Mouse (Mus musculus) Patski (cell line): ENCODE data around the gene C2cd2. TPM values are rescaled to one million over a fixed set of nuclear protein-coding genes. Genes with fewer than 3 reads are reported as not detected.

Source experiments
- ATAC-seq: fragments of 100-300 bp; one replicate; pipeline ENCODE4 v1.8.0; 2021
- CTCF ChIA-PET: fragments of 350-600 bp; sonication (Branson Sonifier 250); formaldehyde crosslinking; loops from one replicate; lab custom pipeline; 2022; ENCODE audit warnings: inconsistent platforms; lab: Charles Lee
- POLR2A ChIA-PET: fragments of 350-600 bp; sonication (Branson Sonifier 250); formaldehyde crosslinking; loops from one replicate; lab custom pipeline; 2022; ENCODE audit warnings: antibody characterized with exemption, inconsistent platforms; lab: Charles Lee
- DNase-seq: peaks from one replicate; pipeline ENCODE4 v3.0.0-alpha.2; 2011; ENCODE audit warnings: low read depth, low spot score
- H3K27me3 ChIP-seq: fragments of 371-371 bp; one replicate; pipeline ENCODE4 v1.5.1; 2021
- CTCF ChIP-seq: fragments of 100-300 bp; IDR thresholded peaks from one replicate; pipeline ENCODE4 v1.5.1; 2021
- in situ Hi-C: fragments of 300-500 bp; cut with MboI; formaldehyde crosslinking; loops from 3 replicates; pipeline ENCODE4 v1.11.1; 2018; ENCODE audit warnings: low pct_unique_long_range_greater_than_20kb, mixed read lengths
- polyA plus RNA-seq: library from polyadenylated mRNA; unstranded; gene quantifications from one replicate; pipeline ENCODE4 v1.2.3, GENCODE M21; 2021

C2cd2 gene
- polyA plus RNA-seq, 1 experiment from 2014 or later: 13.8 TPM

DNA sequence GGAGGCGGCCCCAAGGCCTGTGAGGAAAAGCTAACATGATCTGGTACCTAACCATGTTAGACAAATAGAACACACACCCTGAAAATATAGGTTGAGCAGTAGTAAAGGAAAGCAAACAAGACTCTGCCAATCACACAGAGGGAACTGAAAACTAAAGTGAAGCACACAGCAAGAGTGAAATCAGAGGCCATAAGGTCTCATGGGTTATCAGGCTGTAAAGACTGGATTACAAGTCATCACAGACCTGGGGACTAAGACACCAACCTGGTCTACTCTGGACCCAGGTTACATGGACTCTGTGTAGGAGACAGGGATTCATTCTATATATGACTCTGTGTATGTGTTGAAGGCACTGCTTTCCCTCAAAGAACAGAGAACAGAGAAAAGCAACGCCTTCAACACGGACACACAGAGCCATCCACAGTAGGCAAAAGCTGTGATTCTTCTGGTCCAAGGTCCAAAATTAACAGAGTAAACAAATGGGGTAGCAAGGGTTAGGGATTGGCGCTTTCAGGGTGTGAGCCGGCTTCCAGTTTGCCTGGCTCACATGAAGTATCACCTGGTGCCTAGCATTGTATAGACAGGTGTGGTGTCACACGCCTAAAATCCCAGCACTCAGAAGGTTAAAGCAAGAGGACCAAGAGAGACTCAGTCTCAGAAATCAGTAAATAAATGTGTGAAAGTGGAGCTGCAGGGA is 138.9 kb downstream of the C2cd2 start:
- CTCF ChIA-PET: interaction anchor here (0.8 to 1.2 kb wide), 2 partner anchors 23 to 27 kb away, joined by 3 read pairs; no protein-coding TSS in a partner anchor
- TF ChIP-seq CTCF: no peak

DNA sequence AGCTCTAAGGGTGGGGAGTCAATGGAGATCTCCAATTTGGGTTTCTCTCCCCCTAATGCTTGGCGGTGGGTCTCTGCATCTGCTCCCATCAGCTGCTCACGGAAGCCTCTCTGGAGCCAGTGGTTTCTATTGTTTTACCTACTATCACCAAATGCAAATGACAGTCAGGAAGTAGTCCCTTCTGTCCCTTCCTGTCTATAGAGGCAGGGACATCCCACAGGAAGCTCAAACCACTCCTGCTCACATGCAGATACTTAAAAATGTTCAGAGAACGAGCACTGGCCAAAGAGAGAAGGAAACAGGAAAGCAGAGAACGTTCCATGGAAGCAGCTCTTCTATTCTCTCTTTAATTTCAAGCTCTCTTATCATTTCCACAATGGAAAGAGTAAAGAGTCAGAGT is 142.9 kb downstream of the C2cd2 start:
- ChIA-PET CTCF (interaction anchor here (1.1 to 2.0 kb wide), 4 partner anchors 10 to 122 kb away, joined by 3 to 6 read pairs (median 4); no protein-coding TSS in a partner anchor), POLR2A (interaction anchor here (0.8 kb wide), 1 partner anchor 33 kb away, joined by 3 read pairs; no protein-coding TSS in a partner anchor)
- in situ Hi-C loops: no loop called here
- ATAC-seq (no peak), DNase-seq (no peak)
- TF ChIP-seq CTCF: no peak
- H3K27me3 ChIP-seq: no peaks in the 10 kb centered on the region

More for the DNA sequence above, 138.9 kb downstream of the C2cd2 start:
- H3K27me3 ChIP-seq: no peaks in the 10 kb centered on the region
- in situ Hi-C loops: no loop called here
- ATAC-seq: no peak
- no peak for DNase-seq
- POLR2A ChIA-PET: no interaction called here

- POLR2A ChIA-PET: no interaction called here
- in situ Hi-C loops: no loop called here
- CTCF ChIA-PET: interaction anchor here (1.4 to 2.1 kb wide), 6 partner anchors 9 to 14 kb away, joined by 3 to 7 read pairs (median 4); no protein-coding TSS in a partner anchor
Observed at GRCm38 (mm10) chr16:97817414-97817813, 145.0 kb downstream of the C2cd2 start.

DNA sequence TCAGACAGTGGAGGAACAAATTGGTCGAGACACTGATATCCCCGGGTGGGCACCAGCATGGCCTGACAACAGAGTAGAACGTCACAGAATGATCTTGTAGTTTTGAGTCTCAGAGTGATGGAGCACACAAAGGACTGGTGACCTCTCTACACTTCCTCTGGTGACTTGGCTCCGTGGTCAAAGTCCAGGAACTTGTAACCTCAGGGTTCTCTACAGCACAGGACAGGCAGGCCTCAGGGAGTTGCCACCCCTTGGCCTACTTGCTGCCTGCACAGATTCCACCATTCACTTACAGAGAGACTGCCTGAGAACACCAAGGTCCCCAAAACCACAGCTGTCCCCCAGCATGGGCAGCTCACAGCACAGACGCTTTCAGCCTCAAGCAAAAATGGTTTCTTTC is 147.1 kb downstream of the C2cd2 start:
- POLR2A ChIA-PET: no interaction called here
- CTCF ChIA-PET: interaction anchor here (0.9 kb wide), 1 partner anchor 12 kb away, joined by 3 read pairs; no protein-coding TSS in a partner anchor
- ATAC-seq (no peak), DNase-seq (no peak)
- in situ Hi-C loops: no loop called here
- H3K27me3 ChIP-seq: no peaks in the 10 kb centered on the region
- no peak for TF ChIP-seq CTCF

More at GRCm38 (mm10) chr16:97817414-97817813, 145.0 kb downstream of the C2cd2 start:
- ATAC-seq (peak; percentile 72), DNase-seq (peak; percentile 53)
- H3K27me3 ChIP-seq: no peaks in the 10 kb centered on the region
- TF ChIP-seq CTCF: no peak

DNA sequence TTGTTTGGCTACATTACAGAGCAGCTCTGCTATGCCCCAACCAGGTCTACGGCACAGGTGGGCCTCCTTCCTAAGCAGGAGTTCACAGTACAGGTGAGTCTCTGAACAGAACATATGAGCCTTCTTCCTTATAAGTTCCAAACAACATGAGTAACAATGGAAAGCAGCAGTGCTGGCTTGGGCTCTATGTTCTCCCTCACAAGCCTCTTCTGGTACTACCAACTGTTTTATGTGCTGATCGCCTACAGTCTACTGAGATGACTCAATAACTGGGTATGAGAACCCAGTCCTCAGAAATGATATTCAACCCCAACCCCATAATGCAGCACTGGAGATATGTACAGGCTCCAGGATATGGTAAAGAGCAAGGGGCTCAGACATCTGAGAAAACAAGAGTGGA is 148.3 kb downstream of the C2cd2 start:
- no peak for TF ChIP-seq CTCF
- no peak for ATAC-seq
- in situ Hi-C loops: no loop called here
- POLR2A ChIA-PET: no interaction called here
- no peak for DNase-seq
- H3K27me3 ChIP-seq: no peaks in the 10 kb centered on the region
- CTCF ChIA-PET: no interaction called here

- TF ChIP-seq CTCF: no peak
- CTCF ChIA-PET: interaction anchor here (1.4 to 3.1 kb wide), 3 partner anchors 8 to 20 kb away, joined by 3 to 7 read pairs (median 6); no protein-coding TSS in a partner anchor
- ATAC-seq (no peak), DNase-seq (no peak)
- in situ Hi-C loops: no loop called here
- H3K27me3 ChIP-seq: no peaks in the 10 kb centered on the region
- POLR2A ChIA-PET: no interaction called here
Observed at GRCm38 (mm10) chr16:97808881-97809280, 153.5 kb downstream of the C2cd2 start.

DNA sequence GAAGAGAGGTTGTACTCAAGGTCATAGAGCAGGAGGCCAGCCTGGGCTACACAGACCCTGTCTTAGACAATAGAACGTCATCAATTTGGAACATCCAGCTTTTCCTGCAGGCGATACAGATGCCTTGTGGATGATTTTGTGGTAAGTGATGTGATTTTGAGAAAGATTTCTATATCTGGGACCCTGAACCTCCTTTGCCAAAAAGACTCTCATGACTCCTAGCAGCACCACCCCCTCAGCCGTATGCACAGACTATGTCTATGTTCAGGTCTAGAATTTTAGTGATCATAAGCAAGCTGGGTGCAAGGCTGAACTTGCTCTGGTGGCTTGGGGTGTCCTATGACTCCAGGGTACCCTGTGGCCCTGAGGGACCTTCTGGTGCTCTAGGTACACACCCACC is 156.8 kb downstream of the C2cd2 start:
- in situ Hi-C loops: no loop called here
- DNase-seq: no peak
- no peak for TF ChIP-seq CTCF
- H3K27me3 ChIP-seq: no peaks in the 10 kb centered on the region
- CTCF ChIA-PET: interaction anchor here (1.1 to 3.1 kb wide), 5 partner anchors 12 to 40 kb away, joined by 3 to 7 read pairs (median 5); no protein-coding TSS in a partner anchor
- no peak for ATAC-seq
- POLR2A ChIA-PET: no interaction called here

Other genes starting within 250 kb of the C2cd2 start
- gene Ripk4, start 198.8 kb downstream of the C2cd2 start, polyA plus RNA-seq: 2.3 TPM
- 6.8 TPM for gene Prdm15, start 110.7 kb downstream of the C2cd2 start, polyA plus RNA-seq
- 23.0 TPM for gene Zbtb21, start within 50 bp of the C2cd2 start, polyA plus RNA-seq
- 14.3 TPM for gene B230307C23Rik, start 34.7 kb upstream of the C2cd2 start, polyA plus RNA-seq
- 10.1 TPM for gene A630089N07Rik, start 119.9 kb upstream of the C2cd2 start, polyA plus RNA-seq